Mouse (Mus musculus) heart, adult 2 months (tissue): ENCODE data around the gene Gm11084. TPM values are rescaled to one million over a fixed set of nuclear protein-coding genes. Genes with fewer than 3 reads are reported as not detected.
"Not testable (repeated sequence)": the region's sequence is repeated elsewhere in the genome, so short reads cannot be mapped to it uniquely, and the experiment has no call there.

Source experiments
- DNase-seq, 2 experiments: peaks; one replicate each; pipeline ENCODE4 v3.0.0; 2021
- H3K27ac ChIP-seq: fragments of 200-600 bp; 2 replicates; pipeline ENCODE4 v1.8.1; 2022
- H3K27me3 ChIP-seq: fragments of 200-500 bp; 2 replicates; pipeline ENCODE4 v1.6.1; 2012; ENCODE audit warnings: mild to moderate bottlenecking, low read length, inconsistent platforms, mixed read lengths; ENCODE audit not compliant: control insufficient read depth, insufficient read depth
- H3K36me3 ChIP-seq: fragments of 200-500 bp; 2 replicates; pipeline ENCODE4 v1.6.1; 2012; ENCODE audit warnings: low read length, inconsistent platforms; ENCODE audit not compliant: control insufficient read depth, insufficient read depth
- H3K4me1 ChIP-seq: fragments of 200-500 bp; 2 replicates; pipeline ENCODE4 v1.6.1; 2011; ENCODE audit warnings: low read length; ENCODE audit not compliant: control insufficient read depth, insufficient read depth
- H3K4me3 ChIP-seq: fragments of 200-600 bp; 2 replicates; pipeline ENCODE4 v1.8.1; 2022
- H3K79me2 ChIP-seq: fragments of 200-500 bp; replicated peaks from 2 replicates; pipeline ENCODE4 v1.6.1; 2012; ENCODE audit warnings: mild to moderate bottlenecking, inconsistent platforms, low read length, moderate library complexity, mixed read lengths; ENCODE audit not compliant: control insufficient read depth, insufficient read depth
- H3K9ac ChIP-seq: fragments of 200-500 bp; 2 replicates; pipeline ENCODE4 v1.6.1; 2012; ENCODE audit warnings: low read depth, mild to moderate bottlenecking, control low read depth, inconsistent platforms, low read length, mixed read lengths
- CTCF ChIP-seq: fragments of 200-600 bp; IDR thresholded peaks from 2 replicates; pipeline ENCODE4 v1.8.1; 2022; ENCODE audit warnings: antibody characterized with exemption, mild to moderate bottlenecking, moderate library complexity
- EP300 ChIP-seq: fragments of 200-500 bp; IDR thresholded peaks from 2 replicates; pipeline ENCODE4 v1.6.1; 2011; ENCODE audit warnings: low read depth, low read length, control low read depth; ENCODE audit not compliant: insufficient read depth
- POLR2A ChIP-seq: fragments of 200-500 bp; IDR thresholded peaks from 2 replicates; pipeline ENCODE4 v1.6.1; 2011; ENCODE audit warnings: mild to moderate bottlenecking, low read depth, low read length, control low read depth; ENCODE audit not compliant: insufficient read depth
- WGBS: fragments of 180-500 bp; shearing (Covaris S2); methylation state at CpG from one replicate; pipeline ENCODE4 v1.1.7; 2018; 5-methylcytosine and 5-hydroxymethylcytosine counted together
- intact Hi-C: fragments of 180-260 bp; cut with DNase I; formaldehyde crosslinking; loops from one replicate; pipeline ENCODE4 v1.15.1; 2025
- polyA plus RNA-seq: library from polyadenylated mRNA; depleted of rRNA; stranded (reverse); fragments of >200 nt; gene quantifications from 2 replicates; pipeline ENCODE4 v1.2.3, GENCODE M21; 2012
- total RNA-seq, 2 experiments: library from RNA; stranded (reverse); gene quantifications; 2 replicates each; pipeline ENCODE4 v1.2.3; 2021

Gm11084 gene
- total and polyA plus RNA-seq, 3 experiments = not detected

DNA sequence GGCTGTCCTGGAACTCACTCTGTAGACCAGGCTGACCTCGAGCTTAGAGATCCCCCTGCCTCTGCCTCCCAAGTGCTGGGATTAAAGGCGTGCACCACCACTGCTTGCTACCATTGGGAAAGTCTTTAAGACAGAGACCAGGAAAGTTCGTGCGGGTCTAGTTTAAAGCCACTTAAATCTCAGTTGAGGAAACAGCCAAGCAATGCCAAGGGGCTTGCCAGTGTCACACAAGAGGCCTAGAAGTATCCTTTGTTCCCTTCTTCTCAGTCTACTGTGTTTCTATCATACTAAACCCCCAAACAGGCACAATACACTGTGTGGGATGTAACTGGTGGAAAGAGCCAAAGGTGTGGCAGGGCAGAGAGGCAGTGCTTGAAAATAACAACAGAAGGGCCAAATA is 11.1 kb upstream of the Gm11084 start:
- TF ChIP-seq POLR2A (no peak), EP300 (no peak), CTCF (no peak)
- Histone ChIP-seq H3K36me3 (peaks cover 2% of the 10 kb centered on the region; the same call in 1 of the 2 replicates), H3K27me3 (no peaks in the 10 kb centered on the region), H3K9ac (no peak overlapping the region), H3K4me1 (peaks cover 13% of the 10 kb centered on the region), H3K79me2 (no peaks in the 10 kb centered on the region), H3K4me3 (no peak overlapping the region), H3K27ac (no peak overlapping the region)
- DNase-seq = no peak
- intact Hi-C loops = no loop called here
- WGBS = 92% methylated on average over 4 of the region's 4 CpGs

DNA sequence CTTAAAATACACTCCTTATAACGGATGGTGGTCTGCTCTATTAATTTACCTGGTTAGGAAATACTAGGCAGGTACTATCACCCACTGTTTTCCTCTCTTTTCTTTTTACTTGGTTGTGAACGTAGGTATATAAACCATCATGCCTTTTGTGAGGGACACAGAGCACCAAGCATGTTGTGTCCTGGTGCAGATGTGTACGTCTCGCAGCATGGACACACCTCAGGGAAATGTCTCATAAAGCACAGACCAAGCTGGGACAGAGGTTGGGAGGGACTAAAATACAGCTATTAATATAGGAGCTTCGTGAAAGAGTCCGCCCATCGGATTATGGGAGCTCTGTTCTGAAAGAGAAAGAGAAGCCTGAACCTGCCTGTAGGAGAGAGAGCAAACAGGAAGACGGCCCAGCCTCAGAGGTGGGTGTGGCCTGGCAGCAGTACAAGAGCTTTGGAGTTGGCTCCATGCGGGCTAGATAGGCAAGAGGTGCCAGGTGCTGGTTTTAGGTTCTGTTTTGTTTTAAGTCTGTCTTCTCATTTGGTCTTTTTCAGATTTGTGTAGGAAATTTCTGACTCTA is 10.4 kb upstream of the Gm11084 start:
- peaks cover 13% of the 10 kb centered on the region for H3K4me1 ChIP-seq
- TF ChIP-seq POLR2A (no peak), CTCF (peak; percentile 12; the same call in 1 of the 2 replicates), EP300 (no peak)
- H3K4me3 ChIP-seq = no peak overlapping the region
- intact Hi-C loops = no loop called here
- H3K27me3 ChIP-seq = no peaks in the 10 kb centered on the region
- H3K9ac ChIP-seq = no peak overlapping the region
- peak overlapping the region; percentile 77 for H3K27ac ChIP-seq
- no peaks in the 10 kb centered on the region for H3K36me3 ChIP-seq
- WGBS = 20% methylated on average over 9 of the region's 9 CpGs
- peak; percentile 75 to 80 for DNase-seq
- no peaks in the 10 kb centered on the region for H3K79me2 ChIP-seq

DNA sequence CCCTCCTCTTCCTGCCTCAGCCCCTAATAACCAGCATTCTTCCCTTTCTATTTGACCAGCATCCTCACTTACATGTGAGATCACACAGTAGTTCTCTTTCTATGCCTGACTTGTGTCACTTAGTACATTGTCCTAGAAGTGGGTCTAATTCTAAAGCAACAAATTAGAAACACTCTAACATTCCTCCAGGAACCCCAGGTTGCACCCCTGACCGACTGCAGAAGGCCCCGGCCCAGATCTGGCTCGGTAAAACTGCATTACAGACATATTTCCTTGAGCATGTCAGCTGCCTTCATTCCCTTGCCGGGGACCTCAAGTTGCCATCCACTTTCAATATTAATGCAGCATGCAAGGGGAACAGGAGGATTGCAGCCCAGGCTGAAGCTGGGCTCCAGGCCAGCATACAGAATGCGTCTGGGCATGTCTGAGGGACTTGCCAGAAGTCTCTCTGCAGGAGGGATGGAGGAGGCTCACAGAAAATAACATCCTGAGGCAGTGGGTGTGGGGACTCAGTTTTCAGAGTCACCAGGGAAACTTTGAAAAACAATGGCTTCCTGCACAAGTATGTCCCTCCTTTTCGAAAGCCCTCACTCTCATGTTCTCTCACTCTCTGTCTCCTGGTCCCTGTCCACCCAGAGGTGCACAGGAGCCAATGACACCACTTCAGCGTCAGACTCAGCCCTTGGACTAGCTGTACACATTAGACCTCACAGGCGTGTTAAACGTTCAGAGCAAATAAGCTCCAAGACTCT is 9.0 kb upstream of the Gm11084 start:
- DNase-seq = peak; percentile 71 to 81
- H3K9ac ChIP-seq = no peak overlapping the region
- TF ChIP-seq POLR2A (no peak), CTCF (no peak), EP300 (no peak)
- H3K27ac ChIP-seq = peak overlapping the region; percentile 77
- no peak overlapping the region for H3K4me3 ChIP-seq
- WGBS = 10% methylated on average over 9 of the region's 9 CpGs
- peaks cover 13% of the 10 kb centered on the region for H3K4me1 ChIP-seq
- H3K27me3 ChIP-seq = no peaks in the 10 kb centered on the region
- no peaks in the 10 kb centered on the region for H3K36me3 ChIP-seq
- H3K79me2 ChIP-seq = no peaks in the 10 kb centered on the region
- intact Hi-C loops = no loop called here

DNA sequence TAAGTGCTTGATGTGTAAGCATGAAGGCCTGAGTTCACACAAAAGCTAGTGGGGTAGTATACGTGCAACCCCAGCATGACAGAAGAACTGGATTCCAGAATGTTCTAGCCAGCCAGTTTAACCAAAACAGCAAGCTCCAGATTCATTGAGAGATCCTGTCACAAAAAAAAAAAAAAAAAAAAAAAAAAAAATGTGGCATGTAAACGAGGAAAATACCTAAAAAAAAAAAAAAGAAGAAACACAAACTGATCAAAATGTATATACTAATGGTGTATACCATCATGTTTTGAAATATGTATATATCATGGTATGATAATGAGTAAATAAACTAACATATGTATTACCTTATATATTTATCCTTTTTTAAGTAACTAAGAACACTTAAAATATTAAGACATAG is 7.6 kb upstream of the Gm11084 start:
- no peak for DNase-seq
- H3K4me3 ChIP-seq = no peak overlapping the region
- H3K9ac ChIP-seq = no peak overlapping the region
- TF ChIP-seq POLR2A (no peak), CTCF (no peak)
- H3K79me2 ChIP-seq = no peaks in the 10 kb centered on the region
- H3K36me3 ChIP-seq = no peaks in the 10 kb centered on the region
- 60% methylated on average over 2 of the region's 2 CpGs for WGBS
- no peak overlapping the region for H3K27ac ChIP-seq
- H3K4me1 ChIP-seq = peaks cover 13% of the 10 kb centered on the region
- intact Hi-C loops = no loop called here
- H3K27me3 ChIP-seq = no peaks in the 10 kb centered on the region

DNA sequence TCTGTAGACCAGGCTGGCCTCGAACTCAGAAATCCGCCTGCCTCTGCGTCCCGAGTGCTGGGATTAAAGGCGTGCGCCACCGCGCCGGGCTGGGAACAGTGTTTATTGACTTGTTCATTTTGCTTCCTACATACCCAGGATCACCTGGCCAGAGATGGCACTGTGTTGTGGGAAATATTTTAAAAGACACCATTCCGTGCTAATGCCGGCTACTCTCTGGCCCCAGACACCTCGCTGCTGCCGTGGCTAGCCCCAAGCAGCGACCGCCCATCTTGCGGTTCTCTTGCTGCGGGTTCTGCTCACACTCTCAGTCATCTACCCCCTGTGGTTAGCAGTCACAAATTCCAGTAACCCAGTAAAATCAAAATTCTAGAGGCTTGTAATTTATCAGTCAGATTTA is 6.0 kb upstream of the Gm11084 start:
- Histone ChIP-seq H3K4me3 (no peak overlapping the region), H3K79me2 (no peaks in the 10 kb centered on the region), H3K4me1 (peaks cover 12% of the 10 kb centered on the region), H3K27ac (no peak overlapping the region), H3K27me3 (no peaks in the 10 kb centered on the region), H3K36me3 (no peaks in the 10 kb centered on the region), H3K9ac (no peak overlapping the region)
- TF ChIP-seq POLR2A = no peak
- no peak for TF ChIP-seq EP300
- no peak for TF ChIP-seq CTCF
- intact Hi-C loops = no loop called here
- DNase-seq = no peak
- WGBS = 98% methylated on average over 17 of the region's 17 CpGs

DNA sequence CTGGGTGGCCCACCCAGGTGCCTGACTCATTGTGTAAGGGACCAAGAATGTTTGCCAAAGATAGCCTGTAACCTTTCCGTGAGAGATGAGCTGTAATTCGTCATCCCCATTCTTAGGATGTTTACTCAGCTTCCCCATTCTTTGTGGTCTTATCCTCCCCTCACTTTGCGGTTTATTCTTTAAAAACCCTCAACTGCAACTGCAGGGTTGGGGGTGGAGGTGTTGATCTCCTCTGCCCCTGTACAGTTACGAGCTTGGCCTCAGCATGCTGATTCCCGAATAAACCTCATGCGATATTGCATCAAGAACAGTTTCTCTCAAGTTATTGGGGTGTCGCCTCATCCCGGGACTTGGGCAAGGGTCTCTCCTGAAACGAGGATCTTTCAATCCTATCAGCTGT is 2.4 kb upstream of the Gm11084 start:
- H3K79me2 ChIP-seq, intact Hi-C loops: not testable (repeated sequence)

More for the DNA sequence above, 2.4 kb upstream of the Gm11084 start:
- H3K36me3 ChIP-seq, H3K9ac ChIP-seq, H3K4me1 ChIP-seq, DNase-seq, H3K27me3 ChIP-seq, H3K27ac ChIP-seq, H3K4me3 ChIP-seq: not testable (repeated sequence)
- 90% methylated on average over 9 of the region's 9 CpGs for WGBS
